Mouse (Mus musculus) lung, embryonic 16.5 days (tissue): ENCODE results near the gene Tll1. TPM values are rescaled to one million over a fixed set of nuclear protein-coding genes. Genes with fewer than 3 reads are reported as not detected.

Experiments used
- ATAC-seq: fragments of 200-750 bp; cut with Nextera tagmentation; 2 replicates; pipeline ENCODE4 v1.8.0; 2017; ENCODE audit warnings: low read depth, mild to moderate bottlenecking, moderate library complexity
- H3K27ac ChIP-seq: fragments of 300-500 bp; sonication (generic); 2 replicates; pipeline ENCODE4 v1.5.1; 2014; ENCODE audit warnings: mild to moderate bottlenecking, control low read depth, low read length
- H3K27me3 ChIP-seq: fragments of 300-500 bp; sonication (generic); 2 replicates; pipeline ENCODE4 v1.6.1; 2014; ENCODE audit warnings: low read depth, low read length, mixed read lengths; ENCODE audit not compliant: control insufficient read depth, insufficient read depth
- H3K36me3 ChIP-seq: fragments of 300-500 bp; sonication (generic); 2 replicates; pipeline ENCODE4 v1.6.1; 2014; ENCODE audit warnings: low read length; ENCODE audit not compliant: control insufficient read depth, insufficient read depth
- H3K4me1 ChIP-seq: fragments of 300-500 bp; sonication (generic); replicated peaks from 2 replicates; pipeline ENCODE4 v1.6.1; 2014; ENCODE audit warnings: low read length, mixed read lengths; ENCODE audit not compliant: control insufficient read depth, insufficient read depth
- H3K4me2 ChIP-seq: fragments of 300-500 bp; sonication (generic); 2 replicates; pipeline ENCODE4 v1.6.1; 2014; ENCODE audit warnings: low read depth, low read length, control low read depth
- H3K4me3 ChIP-seq: fragments of 300-500 bp; sonication (generic); 2 replicates; pipeline ENCODE4 v1.5.1; 2014; ENCODE audit warnings: mild to moderate bottlenecking, low read length, control low read depth
- H3K9ac ChIP-seq: fragments of 300-500 bp; sonication (generic); 2 replicates; pipeline ENCODE4 v1.6.1; 2014; ENCODE audit warnings: low read length, control low read depth
- H3K9me3 ChIP-seq: fragments of 300-500 bp; sonication (generic); 2 replicates; pipeline ENCODE4 v1.6.1; 2016; ENCODE audit warnings: low read length; ENCODE audit not compliant: control insufficient read depth
- WGBS: fragments of 180-500 bp; shearing (Covaris S2); extraction: QIAGEN DNeasy Blood & Tissue Kit; methylation state at CpG from one replicate; pipeline ENCODE4 v1.1.7; 2014; 5-methylcytosine and 5-hydroxymethylcytosine counted together
- polyA plus RNA-seq: library from polyadenylated mRNA; unstranded; fragments of >200 nt; fragmentation: Nextera tagmentation; extraction: Ambion mirVana; gene quantifications from 2 replicates; pipeline ENCODE4 v1.2.1, GENCODE M21; 2015

Gene Tll1
- 0.69 and 1.2 TPM in 2 replicates for polyA plus RNA-seq

GRCm38 (mm10) chr8:64206024-64206385, at the start of gene Tll1:
TSS of gene Tll1 (minus strand) at chr8:64206271.
- ATAC-seq: peak; percentile 11; the same call in 1 of the 2 replicates
- peak within 1 kb of the TSS; percentile 66 for H3K9ac ChIP-seq
- H3K36me3 ChIP-seq: no peaks in the 10 kb centered on the region
- peak within 1 kb of the TSS; percentile 99 for H3K4me2 ChIP-seq
- H3K27ac ChIP-seq: no peak within 1 kb of the TSS
- H3K27me3 ChIP-seq: peaks cover 12% of the 10 kb centered on the region
- H3K4me1 ChIP-seq: peaks cover 11% of the 10 kb centered on the region; the same call in 1 of the 2 replicates
- H3K4me3 ChIP-seq: peak within 1 kb of the TSS; percentile 68
- H3K9me3 ChIP-seq: no peaks in the 10 kb centered on the region
- under 1% methylated on average over 18 of the region's 18 CpGs for WGBS

- Histone ChIP-seq H3K27me3 (no peaks in the 10 kb centered on the region), H3K9ac (no peak overlapping the region), H3K36me3 (no peaks in the 10 kb centered on the region), H3K27ac (no peak overlapping the region), H3K4me2 (no peak overlapping the region), H3K4me3 (no peak overlapping the region), H3K9me3 (no peaks in the 10 kb centered on the region), H3K4me1 (no peaks in the 10 kb centered on the region)
- ATAC-seq: no peak
- 50% methylated on average over 2 of the region's 2 CpGs for WGBS
Measured at GRCm38 (mm10) chr8:64238645-64239044, 32.6 kb upstream of the Tll1 start.

- no peak overlapping the region for H3K27ac ChIP-seq
- H3K4me1 ChIP-seq: no peaks in the 10 kb centered on the region
- H3K4me2 ChIP-seq: no peak overlapping the region
- H3K9ac ChIP-seq: no peak overlapping the region
- H3K4me3 ChIP-seq: no peak overlapping the region
- no peaks in the 10 kb centered on the region for H3K27me3 ChIP-seq
- H3K9me3 ChIP-seq: no peaks in the 10 kb centered on the region
- peak; percentile 78 for ATAC-seq
- WGBS: 58% methylated on average over 3 of the region's 3 CpGs
- H3K36me3 ChIP-seq: no peaks in the 10 kb centered on the region
Measured at GRCm38 (mm10) chr8:64221600-64221999, 15.5 kb upstream of the Tll1 start.

GRCm38 (mm10) chr8:64217644-64218043, 11.6 kb upstream of the Tll1 start:
- 30% methylated on average over 2 of the region's 2 CpGs for WGBS
- peak; percentile 64 for ATAC-seq
- Histone ChIP-seq H3K4me1 (no peaks in the 10 kb centered on the region), H3K9ac (no peak overlapping the region), H3K4me2 (no peak overlapping the region), H3K27me3 (no peaks in the 10 kb centered on the region), H3K9me3 (no peaks in the 10 kb centered on the region), H3K36me3 (no peaks in the 10 kb centered on the region), H3K27ac (no peak overlapping the region), H3K4me3 (no peak overlapping the region)

GRCm38 (mm10) chr8:64216252-64216651, 10.2 kb upstream of the Tll1 start:
- Histone ChIP-seq H3K9ac (no peak overlapping the region), H3K4me1 (no peaks in the 10 kb centered on the region), H3K9me3 (peaks cover 4% of the 10 kb centered on the region; the same call in 1 of the 2 replicates), H3K27ac (no peak overlapping the region), H3K36me3 (no peaks in the 10 kb centered on the region), H3K27me3 (no peaks in the 10 kb centered on the region), H3K4me3 (no peak overlapping the region), H3K4me2 (no peak overlapping the region)
- no peak for ATAC-seq
- 71% methylated on average over 1 of the region's 1 CpGs for WGBS

GRCm38 (mm10) chr8:64215374-64215773, 9.3 kb upstream of the Tll1 start:
- WGBS: 39% methylated on average over 6 of the region's 6 CpGs
- ATAC-seq: no peak

GRCm38 (mm10) chr8:64214906-64215305, 8.8 kb upstream of the Tll1 start:
- Histone ChIP-seq H3K4me2 (no peak overlapping the region), H3K36me3 (no peaks in the 10 kb centered on the region), H3K9me3 (peaks cover 4% of the 10 kb centered on the region; the same call in 1 of the 2 replicates), H3K27ac (no peak overlapping the region), H3K27me3 (no peaks in the 10 kb centered on the region), H3K9ac (no peak overlapping the region), H3K4me3 (no peak overlapping the region), H3K4me1 (no peaks in the 10 kb centered on the region)
- 29% methylated on average over 1 of the region's 1 CpGs for WGBS
- ATAC-seq: no peak

More at GRCm38 (mm10) chr8:64215374-64215773, 9.3 kb upstream of the Tll1 start:
- Histone ChIP-seq H3K4me1 (no peaks in the 10 kb centered on the region), H3K9me3 (peaks cover 4% of the 10 kb centered on the region; the same call in 1 of the 2 replicates), H3K27ac (no peak overlapping the region), H3K9ac (no peak overlapping the region), H3K36me3 (no peaks in the 10 kb centered on the region), H3K4me3 (no peak overlapping the region), H3K4me2 (no peak overlapping the region), H3K27me3 (no peaks in the 10 kb centered on the region)

GRCm38 (mm10) chr8:64206411-64206861, 365 bp upstream of the Tll1 start:
- Histone ChIP-seq H3K4me3 (peak overlapping the region; percentile 68), H3K4me1 (peaks cover 11% of the 10 kb centered on the region; the same call in 1 of the 2 replicates), H3K27ac (no peak overlapping the region), H3K4me2 (peak overlapping the region; percentile 99), H3K9ac (peak overlapping the region; percentile 66), H3K9me3 (no peaks in the 10 kb centered on the region), H3K27me3 (peaks cover 12% of the 10 kb centered on the region), H3K36me3 (no peaks in the 10 kb centered on the region)
- WGBS: under 1% methylated on average over 12 of the region's 12 CpGs
- peak; percentile 63; the same call in 1 of the 2 replicates for ATAC-seq

- no peak overlapping the region for H3K27ac ChIP-seq
- under 1% methylated on average over 61 of the region's 61 CpGs for WGBS
Measured at GRCm38 (mm10) chr8:64205321-64206023, 599 bp downstream of the Tll1 start.

More at GRCm38 (mm10) chr8:64205321-64206023, 599 bp downstream of the Tll1 start:
- H3K4me1 ChIP-seq: peaks cover 11% of the 10 kb centered on the region; the same call in 1 of the 2 replicates
- peak overlapping the region; percentile 99 for H3K4me2 ChIP-seq
- H3K9ac ChIP-seq: peak overlapping the region; percentile 66
- peak; percentile 61 for ATAC-seq
- H3K27me3 ChIP-seq: peaks cover 12% of the 10 kb centered on the region
- no peaks in the 10 kb centered on the region for H3K9me3 ChIP-seq
- H3K4me3 ChIP-seq: peak overlapping the region; percentile 68
- no peaks in the 10 kb centered on the region for H3K36me3 ChIP-seq
